Mouse (Mus musculus) hindbrain, postnatal 0 days (tissue): ENCODE measurements around the gene Nrcam. TPM values are rescaled to one million over a fixed set of nuclear protein-coding genes. Genes with fewer than 3 reads are reported as not detected.

Experiments
- ATAC-seq: fragments of 200-750 bp; cut with Nextera tagmentation; 2 replicates; pipeline ENCODE4 v1.8.0; 2017; ENCODE audit warnings: mild to moderate bottlenecking, moderate TSS enrichment, moderate library complexity
- DNase-seq: peaks from one replicate; pipeline ENCODE4 v3.0.0-alpha.2; 2015; ENCODE audit warnings: low spot score
- H3K27ac ChIP-seq: fragments of 300-500 bp; sonication (generic); 2 replicates; pipeline ENCODE4 v1.5.1; 2014; ENCODE audit warnings: mild to moderate bottlenecking
- H3K27me3 ChIP-seq: fragments of 300-500 bp; sonication (generic); 2 replicates; pipeline ENCODE4 v1.6.1; 2014; ENCODE audit warnings: low read length, mixed read lengths; ENCODE audit not compliant: insufficient read depth
- H3K36me3 ChIP-seq: fragments of 300-500 bp; sonication (generic); 2 replicates; pipeline ENCODE4 v1.6.1; 2014; ENCODE audit warnings: low read length, mixed read lengths; ENCODE audit not compliant: insufficient read depth
- H3K4me1 ChIP-seq: fragments of 300-500 bp; sonication (generic); 2 replicates; pipeline ENCODE4 v1.6.1; 2014; ENCODE audit warnings: antibody characterized with exemption, low read length, mixed read lengths; ENCODE audit not compliant: insufficient read depth
- H3K4me2 ChIP-seq: fragments of 300-500 bp; sonication (generic); 2 replicates; pipeline ENCODE4 v1.6.1; 2014; ENCODE audit warnings: low read depth, mild to moderate bottlenecking, low read length, moderate library complexity, mixed read lengths
- H3K4me3 ChIP-seq: fragments of 300-500 bp; sonication (generic); 2 replicates; pipeline ENCODE4 v1.5.1; 2014; ENCODE audit warnings: low read length
- H3K9ac ChIP-seq: fragments of 300-500 bp; sonication (generic); replicated peaks from 2 replicates; pipeline ENCODE4 v1.6.1; 2014; ENCODE audit warnings: mild to moderate bottlenecking, low read length, moderate library complexity, mixed read lengths
- H3K9me3 ChIP-seq: fragments of 300-500 bp; sonication (generic); 2 replicates; pipeline ENCODE4 v1.6.1; 2016; ENCODE audit warnings: low read length, mixed read lengths
- CTCF ChIP-seq: IDR thresholded peaks from 2 replicates; pipeline ENCODE4 v1.5.1; 2016; ENCODE audit warnings: antibody characterized with exemption, control low read depth, low read depth
- WGBS: fragments of 180-500 bp; shearing (Covaris S2); extraction: QIAGEN DNeasy Blood & Tissue Kit; methylation state at CpG from one replicate; pipeline ENCODE4 v1.1.7; 2014; 5-methylcytosine and 5-hydroxymethylcytosine counted together
- polyA plus RNA-seq: library from polyadenylated mRNA; unstranded; fragments of >200 nt; fragmentation: Nextera tagmentation; extraction: Ambion mirVana; gene quantifications from 2 replicates; pipeline ENCODE4 v1.2.1, GENCODE M21; 2015
- total RNA-seq: library from RNA; depleted of rRNA; stranded (reverse); fragments of >200 nt; gene quantifications from 2 replicates; pipeline ENCODE4 v1.2.3, GENCODE M21; 2014

Nrcam gene
- total and polyA plus RNA-seq, 2 experiments from 2014 or later, result 113 to 163 TPM

DNA sequence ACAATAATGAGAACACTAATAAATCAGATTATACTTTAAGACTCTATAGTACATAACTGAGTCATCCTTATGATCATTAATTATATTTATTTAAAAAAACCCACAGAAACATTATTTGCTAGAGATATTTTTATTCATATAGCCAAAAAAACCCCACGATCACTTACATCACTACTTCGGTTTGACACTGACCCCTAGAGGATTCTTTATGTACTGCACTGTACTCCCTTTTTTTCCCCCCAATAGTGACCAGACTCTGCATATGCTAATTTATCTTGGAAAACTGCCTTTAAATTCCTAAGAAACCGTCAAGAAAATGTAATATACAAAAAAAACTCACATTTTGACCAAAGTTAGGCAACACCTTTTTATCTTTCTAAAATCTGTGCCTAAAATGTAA is 244.0 kb downstream of the Nrcam start:
- WGBS, result 15% methylated on average over 3 of the region's 3 CpGs
- Histone ChIP-seq H3K27ac (no peak overlapping the region), H3K4me2 (no peak overlapping the region), H3K36me3 (peaks cover 27% of the 10 kb centered on the region), H3K27me3 (no peaks in the 10 kb centered on the region), H3K4me1 (no peaks in the 10 kb centered on the region), H3K9ac (no peak overlapping the region), H3K9me3 (no peaks in the 10 kb centered on the region), H3K4me3 (no peak overlapping the region)
- peak; percentile 75 for TF ChIP-seq CTCF
- ATAC-seq (no peak), DNase-seq (peak; percentile 73)

DNA sequence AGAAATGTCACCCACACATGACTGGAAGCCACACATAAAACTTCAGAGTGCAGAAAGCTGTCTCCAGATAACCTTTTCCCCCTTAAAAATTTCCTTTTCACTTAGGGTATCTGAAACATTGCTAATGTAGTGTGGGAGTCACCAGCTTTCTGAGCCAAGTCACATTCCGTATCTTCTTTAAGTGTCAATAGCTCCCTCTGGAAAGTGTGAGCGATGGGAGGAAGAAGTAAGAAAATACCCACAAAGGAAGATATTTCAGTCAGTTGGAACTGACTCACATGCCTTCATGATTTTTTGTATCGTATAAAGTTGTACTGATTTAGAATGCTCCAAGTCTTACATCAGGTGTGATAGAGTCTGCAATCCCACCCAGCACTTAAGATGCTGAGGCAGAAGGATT is 245.5 kb downstream of the Nrcam start:
- Histone ChIP-seq H3K27ac (no peak overlapping the region), H3K9ac (no peak overlapping the region), H3K27me3 (no peaks in the 10 kb centered on the region), H3K9me3 (no peaks in the 10 kb centered on the region), H3K4me2 (no peak overlapping the region), H3K36me3 (peaks cover 23% of the 10 kb centered on the region), H3K4me1 (no peaks in the 10 kb centered on the region), H3K4me3 (no peak overlapping the region)
- no peak for ATAC-seq
- WGBS, result 95% methylated on average over 3 of the region's 3 CpGs
- TF ChIP-seq CTCF, result no peak
- no peak for DNase-seq

DNA sequence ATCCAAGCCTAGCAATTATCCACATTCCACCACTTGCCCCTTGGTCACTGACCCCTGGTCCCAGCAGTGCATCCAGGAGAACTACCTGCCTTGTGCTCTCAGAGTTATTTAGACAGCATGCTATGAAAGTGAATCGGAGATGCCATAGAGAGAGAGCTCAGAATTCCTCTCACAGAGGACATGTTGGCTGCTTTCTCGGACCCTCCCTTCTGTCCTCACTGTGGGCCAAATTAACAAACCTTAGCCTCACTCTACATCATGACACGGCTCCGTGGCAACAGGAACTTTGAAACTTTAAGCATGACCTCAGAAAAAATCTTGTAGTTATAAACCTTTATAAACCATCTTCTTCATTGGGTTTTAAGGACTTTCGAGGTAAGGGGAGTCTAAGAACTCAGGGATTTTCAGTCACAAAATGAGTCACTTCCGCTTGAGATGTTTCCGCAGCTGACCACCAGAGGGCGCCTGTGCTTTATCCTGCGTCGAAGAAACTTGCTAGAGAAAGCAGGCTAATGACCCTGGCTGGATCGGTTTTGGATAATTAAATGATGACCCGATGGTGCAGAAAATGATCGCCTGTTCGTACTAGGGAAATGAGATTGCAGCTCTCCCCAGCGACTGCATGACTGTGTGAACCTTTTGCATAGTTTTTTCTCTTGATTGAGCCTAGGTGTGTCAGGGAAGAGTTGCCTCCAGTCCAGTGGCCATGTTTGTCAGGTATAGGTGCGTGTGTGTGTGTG is 272.9 kb downstream of the Nrcam start:
- peak; percentile 89 for TF ChIP-seq CTCF
- no peak overlapping the region for H3K9ac ChIP-seq
- H3K4me1 ChIP-seq, result no peaks in the 10 kb centered on the region
- no peak overlapping the region for H3K4me2 ChIP-seq
- H3K27me3 ChIP-seq, result no peaks in the 10 kb centered on the region
- no peak overlapping the region for H3K27ac ChIP-seq
- H3K36me3 ChIP-seq, result no peaks in the 10 kb centered on the region; the same call in 1 of the 2 replicates
- H3K9me3 ChIP-seq, result no peaks in the 10 kb centered on the region
- peak; percentile 92 for DNase-seq
- 31% methylated on average over 16 of the region's 16 CpGs for WGBS
- no peak overlapping the region for H3K4me3 ChIP-seq
- ATAC-seq, result peak; percentile 71

DNA sequence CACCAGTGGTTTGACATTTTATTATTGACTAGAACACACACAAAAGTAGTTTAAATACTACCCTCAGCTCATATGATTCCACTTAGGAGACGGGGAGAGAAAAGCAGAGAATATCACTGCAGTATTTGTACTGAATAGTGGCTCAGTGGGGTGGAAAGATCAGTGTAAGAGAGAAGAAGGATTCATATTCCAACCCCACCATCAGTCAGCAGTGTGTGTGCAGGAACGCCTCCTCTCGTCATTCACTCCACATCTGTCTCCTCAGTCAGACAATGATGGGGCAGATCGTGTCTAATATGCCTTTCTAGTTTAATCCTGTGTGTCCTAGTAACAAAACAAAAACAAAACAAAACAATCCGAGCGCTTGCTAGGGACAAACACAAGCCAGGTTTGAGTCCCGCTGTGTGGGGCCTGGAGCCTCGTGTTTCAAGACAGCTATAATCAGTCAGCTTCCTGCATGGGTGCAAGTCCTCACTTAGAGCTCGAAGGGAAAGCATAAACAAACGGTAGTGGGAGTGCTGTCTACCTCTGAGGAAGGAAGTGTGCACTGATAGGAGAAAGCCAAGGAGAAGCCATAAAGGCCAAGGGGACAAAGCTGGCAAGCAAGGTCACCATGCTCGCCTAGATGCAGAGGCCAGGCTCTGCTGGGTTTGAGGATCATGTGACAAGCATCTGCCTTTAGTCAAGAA is 273.7 kb downstream of the Nrcam start:
- no peak overlapping the region for H3K4me3 ChIP-seq
- H3K27me3 ChIP-seq, result no peaks in the 10 kb centered on the region
- no peaks in the 10 kb centered on the region for H3K4me1 ChIP-seq
- no peaks in the 10 kb centered on the region for H3K9me3 ChIP-seq
- no peak overlapping the region for H3K9ac ChIP-seq
- H3K36me3 ChIP-seq, result no peaks in the 10 kb centered on the region; the same call in 1 of the 2 replicates
- DNase-seq, result no peak
- 55% methylated on average over 11 of the region's 11 CpGs for WGBS
- TF ChIP-seq CTCF, result no peak
- no peak overlapping the region for H3K4me2 ChIP-seq
- H3K27ac ChIP-seq, result no peak overlapping the region
- ATAC-seq, result 0 out of 2 replicates have a peak, but pooled peaks have one; percentile 33

DNA sequence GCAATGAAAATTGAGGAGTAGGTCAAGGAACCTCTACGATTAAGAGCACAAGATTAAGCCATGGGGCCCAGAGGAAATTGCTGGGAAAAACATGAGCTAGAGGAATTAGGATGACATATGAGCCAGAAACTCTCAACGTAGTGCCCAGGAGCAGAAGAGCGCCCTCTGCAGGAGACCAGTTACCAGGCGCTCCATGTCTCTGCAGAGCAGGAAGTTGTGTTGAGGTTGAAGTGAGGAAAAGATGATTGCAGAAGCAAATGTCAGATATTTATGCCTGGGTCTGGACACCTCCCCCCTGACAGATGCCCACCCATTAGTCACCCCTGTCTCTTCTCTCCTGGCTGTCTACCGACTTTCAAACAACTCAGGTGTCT is 274.3 kb downstream of the Nrcam start:
- Histone ChIP-seq H3K9ac (no peak overlapping the region), H3K4me2 (no peak overlapping the region), H3K27me3 (no peaks in the 10 kb centered on the region), H3K4me3 (no peak overlapping the region), H3K9me3 (no peaks in the 10 kb centered on the region), H3K27ac (no peak overlapping the region), H3K4me1 (no peaks in the 10 kb centered on the region), H3K36me3 (no peaks in the 10 kb centered on the region; the same call in 1 of the 2 replicates)
- TF ChIP-seq CTCF, result peak; percentile 41
- DNase-seq (no peak), ATAC-seq (no peak)
- 88% methylated on average over 5 of the region's 5 CpGs for WGBS

DNA sequence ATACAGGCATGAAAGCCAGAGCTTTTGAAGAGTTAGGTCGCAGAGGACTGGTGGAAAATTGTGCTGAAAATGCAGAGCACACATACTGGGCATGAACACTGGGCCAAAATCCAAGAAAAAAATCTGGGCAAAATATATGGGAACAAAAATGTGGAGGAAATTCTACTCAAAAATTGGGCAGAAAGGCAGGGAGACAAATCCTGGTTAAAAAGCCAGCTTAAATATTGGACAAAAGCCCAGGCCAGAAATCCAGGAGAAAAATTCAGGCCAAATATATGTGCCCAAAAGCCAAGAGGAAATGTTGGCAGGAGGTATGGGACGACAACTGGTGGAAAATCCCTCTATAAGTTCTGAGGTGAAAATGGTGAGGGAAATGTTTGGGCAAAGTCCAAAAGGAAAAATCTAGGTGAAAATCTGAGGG is 288.3 kb downstream of the Nrcam start:
- WGBS, result 34% methylated on average over 2 of the region's 2 CpGs
- Histone ChIP-seq H3K27ac (no peak overlapping the region), H3K9ac (no peak overlapping the region), H3K36me3 (no peaks in the 10 kb centered on the region), H3K9me3 (no peaks in the 10 kb centered on the region), H3K4me3 (no peak overlapping the region), H3K4me1 (no peaks in the 10 kb centered on the region), H3K27me3 (no peaks in the 10 kb centered on the region), H3K4me2 (no peak overlapping the region)
- ATAC-seq (no peak), DNase-seq (peak; percentile 37)
- TF ChIP-seq CTCF, result no peak

DNA sequence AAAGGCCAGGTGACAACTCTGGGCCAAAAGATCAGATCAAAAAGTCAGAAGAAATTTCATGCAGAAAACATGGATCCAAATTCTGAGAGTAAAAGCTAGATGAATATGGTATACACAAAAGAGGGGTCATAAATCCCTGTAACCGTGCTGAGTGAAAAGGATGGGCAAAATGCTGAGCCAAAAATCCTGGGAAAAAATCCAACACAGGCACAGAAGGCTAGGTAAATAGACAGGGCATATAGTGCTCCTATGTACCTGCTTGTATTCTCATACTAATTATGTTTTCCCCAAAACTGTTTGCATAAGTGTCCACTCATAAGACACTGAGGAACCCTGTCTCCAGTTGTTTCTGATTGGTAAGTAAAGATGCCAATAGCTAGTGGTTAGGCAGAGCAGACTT is 288.8 kb downstream of the Nrcam start:
- no peak for ATAC-seq

More for the DNA sequence above, 288.8 kb downstream of the Nrcam start:
- no peaks in the 10 kb centered on the region for H3K9me3 ChIP-seq
- peak; percentile 24 for DNase-seq
- TF ChIP-seq CTCF, result no peak
- no peaks in the 10 kb centered on the region for H3K36me3 ChIP-seq
- no peaks in the 10 kb centered on the region for H3K27me3 ChIP-seq
- 49% methylated on average over 1 of the region's 1 CpGs for WGBS
- H3K27ac ChIP-seq, result no peak overlapping the region
- H3K9ac ChIP-seq, result no peak overlapping the region
- no peak overlapping the region for H3K4me3 ChIP-seq
- H3K4me1 ChIP-seq, result no peaks in the 10 kb centered on the region
- H3K4me2 ChIP-seq, result no peak overlapping the region
